Comparison of ENCODE assay signal across 20 mouse cellular contexts in genomic region chr1:152528778-152529177, GRCm38 (mm10).
DNase-seq lines count a peak whose midpoint lies in the region; ATAC-seq lines count a peak whose summit lies in the region.
"Had no signal": no experiment of that assay in that cellular context is flagged by ENCODE, and none has a peak within 500 bp of the region (broad histone marks: within the 10 kb centered on the region; RNA-seq: fewer than 3 reads in every experiment).

No protein-coding gene starts in this region.

- H3K27me3 ChIP-seq in heart, embryonic 16.5 days (ENCODE audit: control insufficient read depth, insufficient read depth, low read length) = no peaks in the 10 kb centered on the region
- H3K27me3 ChIP-seq: embryonic facial prominence, embryonic 15.5 days; forebrain, embryonic 12.5 days; limb, embryonic 12.5 days; lung, embryonic 15.5 days; midbrain, embryonic 12.5 days; stomach, embryonic 15.5 days had no signal

- DNase-seq in heart, adult 8-10 months (ENCODE audit: low spot score) = peak; percentile 37
- DNase-seq in heart, postnatal 10 days = no peak
- DNase-seq in lung, postnatal 36 days = peak; percentile 45
- no peak for DNase-seq in lung, postnatal 4 days
- DNase-seq in skeletal muscle tissue, adult 2 months (ENCODE audit: low read depth, low spot score) = peak; percentile 52
- DNase-seq in embryo, embryonic 10 days (ENCODE audit: low spot score) = no peak
- no peak for DNase-seq in layer of hippocampus, postnatal 10 days (ENCODE audit: low spot score in 2 of 2)
- DNase-seq: adrenal gland, adult 2 months; cerebellum, adult 8-10 months; right cerebral cortex, postnatal 4 days had no signal

- H3K4me1 ChIP-seq in heart, embryonic 16.5 days (ENCODE audit: control insufficient read depth, insufficient read depth, low read length) = peaks cover 52% of the 10 kb centered on the region
- H3K4me1 ChIP-seq: limb, embryonic 12.5 days had no signal

- ATAC-seq in heart, embryonic 16.5 days (replicated peaks; ENCODE audit: extremely low read depth, insufficient read depth, low FRiP score) = no peak

- no peak overlapping the region for H3K9ac ChIP-seq in heart, embryonic 16.5 days (ENCODE audit: low read length)
- H3K9ac ChIP-seq: embryonic facial prominence, embryonic 15.5 days; forebrain, embryonic 12.5 days; limb, embryonic 12.5 days; lung, embryonic 15.5 days; midbrain, embryonic 12.5 days; stomach, embryonic 15.5 days had no signal

- intact Hi-C loops in heart, postnatal 10 days (cut with DNase I) = loop anchor here (5.0 kb wide), 1 partner anchor 44 kb away; no protein-coding TSS in a partner anchor

- 80% methylated on average over 3 of the region's 3 CpGs for WGBS in heart, embryonic 16.5 days

- no peak overlapping the region for H3K4me2 ChIP-seq in heart, embryonic 16.5 days (ENCODE audit: low read depth, low read length)
- H3K4me2 ChIP-seq: embryonic facial prominence, embryonic 15.5 days; forebrain, embryonic 12.5 days; limb, embryonic 12.5 days; lung, embryonic 15.5 days; midbrain, embryonic 12.5 days; stomach, embryonic 15.5 days had no signal

- H3K4me3 ChIP-seq in heart, embryonic 16.5 days (ENCODE audit: low read length) = no peak overlapping the region
- H3K4me3 ChIP-seq: embryonic facial prominence, embryonic 15.5 days; forebrain, embryonic 12.5 days; hindbrain, embryonic 10.5 days; layer of hippocampus, adult 2 months; limb, embryonic 12.5 days; lung, embryonic 15.5 days; midbrain, embryonic 12.5 days; stomach, embryonic 15.5 days had no signal

- H3K27ac ChIP-seq in heart, embryonic 16.5 days (ENCODE audit: low read length) = peak overlapping the region; percentile 44
- H3K27ac ChIP-seq: embryonic facial prominence, embryonic 15.5 days; forebrain, embryonic 12.5 days; hindbrain, embryonic 10.5 days; layer of hippocampus, adult 2 months; limb, embryonic 12.5 days; lung, embryonic 15.5 days; midbrain, embryonic 12.5 days; stomach, embryonic 15.5 days had no signal

- peaks cover 23% of the 10 kb centered on the region for H3K36me3 ChIP-seq in heart, embryonic 16.5 days (ENCODE audit: control insufficient read depth, insufficient read depth)
- H3K36me3 ChIP-seq: G1E had no signal

- H3K9me3 ChIP-seq in heart, embryonic 16.5 days (replicated peaks; ENCODE audit: control insufficient read depth, low read length) = no peaks in the 10 kb centered on the region
- H3K9me3 ChIP-seq: embryonic facial prominence, embryonic 15.5 days; forebrain, embryonic 12.5 days; hindbrain, embryonic 10.5 days; limb, embryonic 12.5 days; lung, embryonic 15.5 days; midbrain, embryonic 12.5 days; stomach, embryonic 15.5 days had no signal

Comparison
In these comparisons a context has a peak if more than half of its experiments do, and no peak if none do; other contexts are left out.
1. DNase-seq: peak in heart, adult 8-10 months (single experiment), lung, postnatal 36 days (single experiment) and skeletal muscle tissue, adult 2 months (single experiment); none in heart, postnatal 10 days (0 of 2), lung, postnatal 4 days (0 of 2), embryo, embryonic 10 days (single experiment) and layer of hippocampus, postnatal 10 days (0 of 2).